Mouse (Mus musculus) bone marrow macrophage, adult 2 months (primary cell): Measurements from ENCODE around the gene Cript.

Experiments
- CTCF ChIP-seq: IDR thresholded peaks from 2 replicates; pipeline ENCODE4 v1.5.1; 2012; ENCODE audit warnings: low read depth, mild to moderate bottlenecking, low read length, moderate library complexity
- POLR2A ChIP-seq: IDR thresholded peaks from 2 replicates; pipeline ENCODE4 v1.6.1; 2012; ENCODE audit warnings: mild to moderate bottlenecking, low read depth, low read length, borderline replicate concordance

DNA sequence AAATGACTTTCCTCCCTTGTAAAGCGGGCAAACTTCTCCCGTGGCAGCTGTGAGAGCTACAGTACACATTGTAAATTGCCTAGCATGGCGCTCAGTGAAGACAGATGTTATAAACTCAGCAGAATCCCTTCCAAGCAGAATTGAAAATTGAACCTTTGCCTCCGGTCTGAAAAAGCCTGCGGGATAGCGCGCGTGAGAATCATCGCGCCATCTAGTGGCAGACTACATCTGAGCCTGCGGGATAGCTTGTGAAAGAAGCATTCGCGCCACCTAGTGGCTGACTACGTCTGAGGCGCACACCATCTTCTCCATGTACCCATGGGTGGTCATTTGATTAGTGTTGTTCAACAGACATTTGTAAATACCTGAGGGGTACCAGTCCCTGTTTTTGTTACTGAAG is 19.0 kb downstream of the Cript start:
- TF ChIP-seq CTCF (peak; percentile 100), POLR2A (no peak)
